Mouse (Mus musculus): ENCODE measurements around the gene Ube2m.

- TF ChIP-seq TAL1 (IDR thresholded peaks at IDR 0.05; ENCODE audit: low read length) (no peak), GATA1 (IDR thresholded peaks at IDR 0.05; ENCODE audit: low read length) (no peak)
Observed at GRCm38 (mm10) chr7:13010005-13010908, 27.8 kb downstream of the Ube2m start, which contains the start of gene Zbtb45.
